Mouse (Mus musculus): ENCODE results near the gene Apc2. TPM values are rescaled to one million over a fixed set of nuclear protein-coding genes. Genes with fewer than 3 reads are reported as not detected.
"Not testable (repeated sequence)": the region's sequence is repeated elsewhere in the genome, so short reads cannot be mapped to it uniquely, and the experiment has no call there.

The Apc2 gene
- polyA plus RNA-seq, 1 experiment from 2014 or later: 86.1 TPM

- H3K4me1 ChIP-seq (replicated peaks): peaks cover 73% of the 10 kb centered on the region
- 74% methylated on average over 6 of the region's 6 CpGs for WGBS
- peaks cover 100% of the 10 kb centered on the region for H3K27me3 ChIP-seq (ENCODE audit: insufficient read depth, poor library complexity, severe bottlenecking)
- DNase-seq (ENCODE audit: low spot score); H3K9me3 ChIP-seq; H3K36me3 ChIP-seq; H3K27ac ChIP-seq; H3K4me3 ChIP-seq: not testable (repeated sequence)
Measured at GRCm38 (mm10) chr10:80345929-80346328, 50.2 kb downstream of the Apc2 start.

GRCm38 (mm10) chr10:80347514-80347967 lies 51.8 kb downstream of the Apc2 start:
- no peak overlapping the region for H3K27ac ChIP-seq
- peaks cover 57% of the 10 kb centered on the region for H3K4me1 ChIP-seq (replicated peaks)
- DNase-seq (ENCODE audit: low spot score): no peak
- no peaks in the 10 kb centered on the region for H3K9me3 ChIP-seq
- no peaks in the 10 kb centered on the region for H3K36me3 ChIP-seq
- peak overlapping the region; percentile 45 for H3K4me3 ChIP-seq
- peaks cover 100% of the 10 kb centered on the region for H3K27me3 ChIP-seq (ENCODE audit: insufficient read depth, poor library complexity, severe bottlenecking)
- WGBS: 22% methylated on average over 17 of the region's 17 CpGs

GRCm38 (mm10) chr10:80348244-80348781 lies 52.5 kb downstream of the Apc2 start, which contains the start of gene Adamtsl5:
Adamtsl5 (minus strand) TSS chr10:80348412.
- Histone ChIP-seq H3K4me3 (peak within 1 kb of the TSS; percentile 45), H3K4me1 (replicated peaks) (peaks cover 49% of the 10 kb centered on the region), H3K27me3 (ENCODE audit: insufficient read depth, poor library complexity, severe bottlenecking) (peaks cover 100% of the 10 kb centered on the region), H3K27ac (0 out of 2 replicates have a peak within 1 kb of the TSS, but pooled peaks have one; percentile 35), H3K36me3 (no peaks in the 10 kb centered on the region), H3K9me3 (no peaks in the 10 kb centered on the region)
- WGBS: under 1% methylated on average over 42 of the region's 42 CpGs
- DNase-seq (ENCODE audit: low spot score): peak; percentile 68

- peak overlapping the region; percentile 45 for H3K4me3 ChIP-seq
- H3K4me1 ChIP-seq (replicated peaks): peaks cover 42% of the 10 kb centered on the region
- H3K27ac ChIP-seq: no peak overlapping the region
- WGBS: 16% methylated on average over 26 of the region's 26 CpGs
- peaks cover 100% of the 10 kb centered on the region for H3K27me3 ChIP-seq (ENCODE audit: insufficient read depth, poor library complexity, severe bottlenecking)
- DNase-seq (ENCODE audit: low spot score): no peak
- H3K36me3 ChIP-seq: no peaks in the 10 kb centered on the region
- H3K9me3 ChIP-seq: no peaks in the 10 kb centered on the region
Measured at GRCm38 (mm10) chr10:80348981-80349380, 53.2 kb downstream of the Apc2 start.

- no peak overlapping the region for H3K27ac ChIP-seq
- H3K4me1 ChIP-seq (replicated peaks): peaks cover 31% of the 10 kb centered on the region
- peak; percentile 89 for DNase-seq (ENCODE audit: low spot score)
- peaks cover 100% of the 10 kb centered on the region for H3K27me3 ChIP-seq (ENCODE audit: insufficient read depth, poor library complexity, severe bottlenecking)
- no peaks in the 10 kb centered on the region for H3K9me3 ChIP-seq
- H3K4me3 ChIP-seq: peak overlapping the region; percentile 11; the same call in 1 of the 2 replicates
- WGBS: 3% methylated on average over 7 of the region's 7 CpGs
- H3K36me3 ChIP-seq: no peaks in the 10 kb centered on the region
Measured at GRCm38 (mm10) chr10:80350292-80350691, 54.5 kb downstream of the Apc2 start.

- Histone ChIP-seq H3K27ac (no peak overlapping the region), H3K36me3 (no peaks in the 10 kb centered on the region), H3K9me3 (no peaks in the 10 kb centered on the region), H3K27me3 (ENCODE audit: insufficient read depth, poor library complexity, severe bottlenecking) (peaks cover 100% of the 10 kb centered on the region), H3K4me3 (no peak overlapping the region), H3K4me1 (replicated peaks) (peaks cover 43% of the 10 kb centered on the region)
- no peak for DNase-seq (ENCODE audit: low spot score)
- WGBS: 23% methylated on average over 11 of the region's 11 CpGs
Measured at GRCm38 (mm10) chr10:80351896-80352295, 56.1 kb downstream of the Apc2 start.

GRCm38 (mm10) chr10:80352727-80353126 lies 57.0 kb downstream of the Apc2 start:
- Histone ChIP-seq H3K4me1 (replicated peaks) (peaks cover 39% of the 10 kb centered on the region), H3K36me3 (no peaks in the 10 kb centered on the region), H3K27me3 (ENCODE audit: insufficient read depth, poor library complexity, severe bottlenecking) (peaks cover 100% of the 10 kb centered on the region), H3K4me3 (no peak overlapping the region), H3K9me3 (no peaks in the 10 kb centered on the region), H3K27ac (no peak overlapping the region)
- DNase-seq (ENCODE audit: low spot score): no peak
- 68% methylated on average over 8 of the region's 8 CpGs for WGBS

- 10% methylated on average over 9 of the region's 9 CpGs for WGBS
- Histone ChIP-seq H3K27ac (no peak overlapping the region), H3K9me3 (no peaks in the 10 kb centered on the region)
Measured at GRCm38 (mm10) chr10:80355431-80355830, 59.7 kb downstream of the Apc2 start.

GRCm38 (mm10) chr10:80356001-80356682 lies 60.4 kb downstream of the Apc2 start, which contains the start of gene Plk5:
Plk5 (plus strand) TSS chr10:80356459.
- H3K9me3 ChIP-seq: no peaks in the 10 kb centered on the region
- under 1% methylated on average over 53 of the region's 53 CpGs for WGBS
- peak within 1 kb of the TSS; percentile 45 for H3K4me3 ChIP-seq
- no peak for DNase-seq (ENCODE audit: low spot score)
- H3K4me1 ChIP-seq (replicated peaks): peaks cover 22% of the 10 kb centered on the region
- no peak within 1 kb of the TSS for H3K27ac ChIP-seq
- no peaks in the 10 kb centered on the region for H3K36me3 ChIP-seq
- peaks cover 100% of the 10 kb centered on the region for H3K27me3 ChIP-seq (ENCODE audit: insufficient read depth, poor library complexity, severe bottlenecking)

More at GRCm38 (mm10) chr10:80355431-80355830, 59.7 kb downstream of the Apc2 start:
- Histone ChIP-seq H3K4me3 (no peak overlapping the region), H3K36me3 (no peaks in the 10 kb centered on the region), H3K27me3 (ENCODE audit: insufficient read depth, poor library complexity, severe bottlenecking) (peaks cover 100% of the 10 kb centered on the region), H3K4me1 (replicated peaks) (peaks cover 23% of the 10 kb centered on the region)
- DNase-seq (ENCODE audit: low spot score): no peak

- H3K9me3 ChIP-seq: no peaks in the 10 kb centered on the region
- H3K4me3 ChIP-seq: peak overlapping the region; percentile 45
- H3K27me3 ChIP-seq (ENCODE audit: insufficient read depth, poor library complexity, severe bottlenecking): peaks cover 100% of the 10 kb centered on the region
- peaks cover 22% of the 10 kb centered on the region for H3K4me1 ChIP-seq (replicated peaks)
- 3% methylated on average over 34 of the region's 34 CpGs for WGBS
- H3K36me3 ChIP-seq: no peaks in the 10 kb centered on the region
- DNase-seq (ENCODE audit: low spot score): no peak
- no peak overlapping the region for H3K27ac ChIP-seq
Measured at GRCm38 (mm10) chr10:80356737-80357136, 61.0 kb downstream of the Apc2 start.

GRCm38 (mm10) chr10:80357336-80357735 lies 61.6 kb downstream of the Apc2 start:
- no peaks in the 10 kb centered on the region for H3K36me3 ChIP-seq
- no peak overlapping the region for H3K27ac ChIP-seq
- H3K4me3 ChIP-seq: peak overlapping the region; percentile 34; the same call in 1 of the 2 replicates
- no peaks in the 10 kb centered on the region for H3K9me3 ChIP-seq
- no peak for DNase-seq (ENCODE audit: low spot score)
- WGBS: 34% methylated on average over 7 of the region's 7 CpGs
- H3K4me1 ChIP-seq (replicated peaks): peaks cover 22% of the 10 kb centered on the region
- peaks cover 97% of the 10 kb centered on the region for H3K27me3 ChIP-seq (ENCODE audit: insufficient read depth, poor library complexity, severe bottlenecking)

- WGBS: 9% methylated on average over 31 of the region's 31 CpGs
- H3K4me3 ChIP-seq: peak overlapping the region; percentile 34
Measured at GRCm38 (mm10) chr10:80357994-80358639, 62.3 kb downstream of the Apc2 start.

GRCm38 (mm10) chr10:80363734-80364133 lies 68.0 kb downstream of the Apc2 start:
- no peak overlapping the region for H3K27ac ChIP-seq
- H3K4me3 ChIP-seq: no peak overlapping the region
- peaks cover 10% of the 10 kb centered on the region for H3K4me1 ChIP-seq (replicated peaks)
- DNase-seq (ENCODE audit: low spot score): no peak
- no peaks in the 10 kb centered on the region for H3K36me3 ChIP-seq
- peaks cover 5% of the 10 kb centered on the region; the same call in 1 of the 2 replicates for H3K9me3 ChIP-seq
- H3K27me3 ChIP-seq (ENCODE audit: insufficient read depth, poor library complexity, severe bottlenecking): peaks cover 90% of the 10 kb centered on the region
- WGBS: 39% methylated on average over 6 of the region's 6 CpGs

More at GRCm38 (mm10) chr10:80357994-80358639, 62.3 kb downstream of the Apc2 start:
- Histone ChIP-seq H3K27me3 (ENCODE audit: insufficient read depth, poor library complexity, severe bottlenecking) (peaks cover 97% of the 10 kb centered on the region), H3K27ac (no peak overlapping the region), H3K4me1 (replicated peaks) (peaks cover 22% of the 10 kb centered on the region), H3K36me3 (no peaks in the 10 kb centered on the region), H3K9me3 (no peaks in the 10 kb centered on the region)
- DNase-seq (ENCODE audit: low spot score): no peak
